Mouse (Mus musculus): ENCODE results near the gene Mex3a. TPM values are rescaled to one million over a fixed set of nuclear protein-coding genes. Genes with fewer than 3 reads are reported as not detected.

The Mex3a gene
- polyA plus RNA-seq, 1 experiment from 2014 or later = 44.4 TPM

- no peaks in the 10 kb centered on the region for H3K9me3 ChIP-seq (ENCODE audit: control insufficient read depth, low read length)
- H3K27me3 ChIP-seq (ENCODE audit: control insufficient read depth, insufficient read depth, low read length) = no peaks in the 10 kb centered on the region
- H3K4me3 ChIP-seq (ENCODE audit: low read depth, low read length) = no peak overlapping the region
- peaks cover 20% of the 10 kb centered on the region for H3K4me1 ChIP-seq (replicated peaks; ENCODE audit: control insufficient read depth, insufficient read depth, low read length)
- DNase-seq (ENCODE audit: low spot score) (no peak), ATAC-seq (replicated peaks; ENCODE audit: low FRiP score) (no peak)
- H3K4me2 ChIP-seq (ENCODE audit: low read depth, low read length, severe bottlenecking) = no peak overlapping the region
- H3K27ac ChIP-seq (ENCODE audit: low read depth, low read length) = no peak overlapping the region
- no peak overlapping the region for H3K9ac ChIP-seq (ENCODE audit: low read length)
- H3K36me3 ChIP-seq (ENCODE audit: control insufficient read depth, insufficient read depth, low read length) = peaks cover 3% of the 10 kb centered on the region; the same call in 1 of the 2 replicates
- 82% methylated on average over 11 of the region's 11 CpGs for WGBS
Measured at GRCm38 (mm10) chr3:88528646-88529045, 3.5 kb upstream of the Mex3a start.

DNA sequence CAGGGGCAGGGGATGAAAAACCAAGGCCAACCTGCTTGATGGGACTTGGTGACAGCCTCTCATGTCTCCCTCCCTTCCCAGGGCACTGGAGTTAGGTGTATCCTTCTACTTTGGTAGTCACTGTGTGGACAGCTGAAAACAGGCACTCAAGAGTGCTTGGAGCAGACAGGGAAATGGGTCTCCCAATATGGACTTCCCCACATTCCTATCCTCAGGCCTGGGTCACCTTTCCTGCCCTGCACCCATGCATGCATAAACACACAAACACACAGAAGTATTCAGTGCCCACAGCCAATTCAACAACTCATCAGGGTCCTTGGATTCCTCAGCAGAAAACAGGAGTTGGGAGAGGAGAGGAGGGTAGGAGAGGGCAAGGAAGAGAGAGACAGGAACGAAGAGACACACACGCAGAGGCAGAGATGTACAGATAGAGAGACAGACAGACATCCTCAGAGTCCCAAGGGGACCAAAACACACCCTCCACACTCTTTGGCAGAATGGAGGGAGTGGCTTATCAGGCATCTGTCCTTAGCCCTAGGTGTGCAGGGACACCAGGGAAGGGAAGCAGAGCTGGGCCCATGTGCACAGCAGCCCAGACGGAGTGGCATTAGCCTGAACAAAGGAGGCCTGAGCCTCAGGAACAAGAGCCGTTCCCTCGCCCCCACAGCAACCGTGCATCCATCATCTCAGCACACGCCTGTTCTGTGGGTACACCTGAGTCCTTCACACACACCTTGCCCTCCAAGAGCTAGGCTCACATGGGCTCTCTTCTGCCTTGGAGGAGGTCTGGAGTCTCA, 2.8 kb upstream of the Mex3a start:
- ATAC-seq (replicated peaks; ENCODE audit: low FRiP score) (no peak), DNase-seq (ENCODE audit: low spot score) (peak; percentile 62)
- Histone ChIP-seq H3K36me3 (ENCODE audit: control insufficient read depth, insufficient read depth, low read length) (peaks cover 3% of the 10 kb centered on the region; the same call in 1 of the 2 replicates), H3K4me3 (ENCODE audit: low read depth, low read length) (peak overlapping the region; percentile 96), H3K27me3 (ENCODE audit: control insufficient read depth, insufficient read depth, low read length) (no peaks in the 10 kb centered on the region), H3K9me3 (ENCODE audit: control insufficient read depth, low read length) (no peaks in the 10 kb centered on the region), H3K4me2 (ENCODE audit: low read depth, low read length, severe bottlenecking) (peak overlapping the region; percentile 91), H3K9ac (ENCODE audit: low read length) (peak overlapping the region; percentile 100), H3K4me1 (replicated peaks; ENCODE audit: control insufficient read depth, insufficient read depth, low read length) (peaks cover 20% of the 10 kb centered on the region), H3K27ac (ENCODE audit: low read depth, low read length) (peak overlapping the region; percentile 99)
- 26% methylated on average over 7 of the region's 7 CpGs for WGBS

- H3K27me3 ChIP-seq (ENCODE audit: control insufficient read depth, insufficient read depth, low read length) = no peaks in the 10 kb centered on the region
- WGBS = 2% methylated on average over 11 of the region's 11 CpGs
- no peaks in the 10 kb centered on the region for H3K9me3 ChIP-seq (ENCODE audit: control insufficient read depth, low read length)
- no peaks in the 10 kb centered on the region for H3K36me3 ChIP-seq (ENCODE audit: control insufficient read depth, insufficient read depth, low read length)
- peak overlapping the region; percentile 96 for H3K4me3 ChIP-seq (ENCODE audit: low read depth, low read length)
- H3K4me1 ChIP-seq (replicated peaks; ENCODE audit: control insufficient read depth, insufficient read depth, low read length) = peaks cover 26% of the 10 kb centered on the region
- H3K9ac ChIP-seq (ENCODE audit: low read length) = peak overlapping the region; percentile 100
- peak overlapping the region; percentile 91 for H3K4me2 ChIP-seq (ENCODE audit: low read depth, low read length, severe bottlenecking)
- ATAC-seq (replicated peaks; ENCODE audit: low FRiP score) (no peak), DNase-seq (ENCODE audit: low spot score) (peak; percentile 67)
- peak overlapping the region; percentile 99 for H3K27ac ChIP-seq (ENCODE audit: low read depth, low read length)
Measured at GRCm38 (mm10) chr3:88530082-88530864, 1.9 kb upstream of the Mex3a start.

- Histone ChIP-seq H3K27ac (ENCODE audit: low read depth, low read length) (peak overlapping the region; percentile 99), H3K9ac (ENCODE audit: low read length) (peak overlapping the region; percentile 100), H3K27me3 (ENCODE audit: control insufficient read depth, insufficient read depth, low read length) (no peaks in the 10 kb centered on the region), H3K4me3 (ENCODE audit: low read depth, low read length) (peak overlapping the region; percentile 96), H3K9me3 (ENCODE audit: control insufficient read depth, low read length) (no peaks in the 10 kb centered on the region), H3K36me3 (ENCODE audit: control insufficient read depth, insufficient read depth, low read length) (peaks cover 5% of the 10 kb centered on the region; the same call in 1 of the 2 replicates), H3K4me1 (replicated peaks; ENCODE audit: control insufficient read depth, insufficient read depth, low read length) (peaks cover 37% of the 10 kb centered on the region), H3K4me2 (ENCODE audit: low read depth, low read length, severe bottlenecking) (peak overlapping the region; percentile 91)
- WGBS = 1% methylated on average over 62 of the region's 63 CpGs
- peak; percentile 89 for ATAC-seq (replicated peaks; ENCODE audit: low FRiP score)
- peak; percentile 97 for DNase-seq (ENCODE audit: low spot score)
Measured at GRCm38 (mm10) chr3:88531348-88532298, 572 bp upstream of the Mex3a start.

GRCm38 (mm10) chr3:88532689-88533511, 705 bp downstream of the Mex3a start:
- no peaks in the 10 kb centered on the region for H3K27me3 ChIP-seq (ENCODE audit: control insufficient read depth, insufficient read depth, low read length)
- ATAC-seq (replicated peaks; ENCODE audit: low FRiP score) (peak; percentile 49), DNase-seq (ENCODE audit: low spot score) (peak; percentile 88)
- peak overlapping the region; percentile 96 for H3K4me3 ChIP-seq (ENCODE audit: low read depth, low read length)
- peak overlapping the region; percentile 99 for H3K27ac ChIP-seq (ENCODE audit: low read depth, low read length)
- H3K4me2 ChIP-seq (ENCODE audit: low read depth, low read length, severe bottlenecking) = peak overlapping the region; percentile 91
- peaks cover 7% of the 10 kb centered on the region; the same call in 1 of the 2 replicates for H3K36me3 ChIP-seq (ENCODE audit: control insufficient read depth, insufficient read depth, low read length)
- no peaks in the 10 kb centered on the region for H3K9me3 ChIP-seq (ENCODE audit: control insufficient read depth, low read length)
- peaks cover 45% of the 10 kb centered on the region for H3K4me1 ChIP-seq (replicated peaks; ENCODE audit: control insufficient read depth, insufficient read depth, low read length)
- H3K9ac ChIP-seq (ENCODE audit: low read length) = peak overlapping the region; percentile 100
- WGBS = 0% methylated on average over 40 of the region's 40 CpGs

DNA sequence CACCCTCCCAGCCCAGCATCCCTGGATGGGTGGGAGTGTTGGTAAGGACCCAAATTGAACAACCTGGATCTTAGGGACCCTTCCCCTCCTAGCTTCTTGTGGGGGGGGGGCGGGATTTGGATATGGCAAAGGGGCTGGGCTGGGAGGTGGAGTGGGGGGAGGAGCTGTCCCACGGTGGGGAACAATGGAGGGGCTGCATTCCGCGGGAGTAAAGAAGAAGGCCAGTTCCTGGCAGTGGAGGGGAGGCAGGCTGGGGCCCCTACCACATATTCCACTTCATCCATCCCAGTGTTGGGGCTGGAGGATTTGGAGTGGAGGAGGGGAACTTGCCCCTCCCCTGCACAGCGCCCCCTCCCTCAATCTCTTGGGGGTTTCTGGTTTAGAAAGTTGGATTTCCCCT, 1.5 kb downstream of the Mex3a start:
- H3K36me3 ChIP-seq (ENCODE audit: control insufficient read depth, insufficient read depth, low read length) = peaks cover 7% of the 10 kb centered on the region
- no peak for ATAC-seq (replicated peaks; ENCODE audit: low FRiP score)
- H3K4me1 ChIP-seq (replicated peaks; ENCODE audit: control insufficient read depth, insufficient read depth, low read length) = peaks cover 50% of the 10 kb centered on the region
- DNase-seq (ENCODE audit: low spot score) = no peak
- H3K4me2 ChIP-seq (ENCODE audit: low read depth, low read length, severe bottlenecking) = peak overlapping the region; percentile 91
- H3K27me3 ChIP-seq (ENCODE audit: control insufficient read depth, insufficient read depth, low read length) = no peaks in the 10 kb centered on the region
- 2% methylated on average over 5 of the region's 5 CpGs for WGBS
- H3K4me3 ChIP-seq (ENCODE audit: low read depth, low read length) = peak overlapping the region; percentile 96
- peak overlapping the region; percentile 100 for H3K9ac ChIP-seq (ENCODE audit: low read length)
- H3K27ac ChIP-seq (ENCODE audit: low read depth, low read length) = peak overlapping the region; percentile 99
- H3K9me3 ChIP-seq (ENCODE audit: control insufficient read depth, low read length) = no peaks in the 10 kb centered on the region

DNA sequence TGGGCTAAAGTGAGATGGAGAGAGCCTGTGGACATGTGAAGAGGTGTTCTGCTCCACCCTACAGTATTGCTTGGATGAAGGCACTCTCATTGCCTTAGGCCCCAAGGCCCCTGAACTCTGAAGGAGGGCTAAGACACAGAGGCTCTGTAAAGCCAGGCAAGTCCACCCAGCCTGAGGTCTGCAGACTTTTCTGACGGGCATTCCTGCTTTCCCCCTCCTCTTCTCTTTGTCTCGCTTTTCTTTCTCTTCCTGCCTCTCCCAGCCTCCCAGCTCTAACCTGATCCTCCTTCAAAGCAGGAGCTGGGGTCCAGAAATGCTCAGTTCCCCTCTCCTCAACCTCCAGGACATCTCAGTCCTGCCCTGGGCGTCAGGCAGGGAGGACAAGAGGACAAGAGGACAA, 2.8 kb downstream of the Mex3a start:
- Histone ChIP-seq H3K4me2 (ENCODE audit: low read depth, low read length, severe bottlenecking) (peak overlapping the region; percentile 91), H3K27me3 (ENCODE audit: control insufficient read depth, insufficient read depth, low read length) (no peaks in the 10 kb centered on the region), H3K9ac (ENCODE audit: low read length) (peak overlapping the region; percentile 100), H3K9me3 (ENCODE audit: control insufficient read depth, low read length) (no peaks in the 10 kb centered on the region), H3K4me1 (replicated peaks; ENCODE audit: control insufficient read depth, insufficient read depth, low read length) (peaks cover 50% of the 10 kb centered on the region), H3K27ac (ENCODE audit: low read depth, low read length) (peak overlapping the region; percentile 99; the same call in 1 of the 2 replicates), H3K4me3 (ENCODE audit: low read depth, low read length) (peak overlapping the region; percentile 96), H3K36me3 (ENCODE audit: control insufficient read depth, insufficient read depth, low read length) (peaks cover 7% of the 10 kb centered on the region)
- DNase-seq (ENCODE audit: low spot score) = no peak
- no peak for ATAC-seq (replicated peaks; ENCODE audit: low FRiP score)
- WGBS = 0% methylated on average over 3 of the region's 3 CpGs

All from forebrain, embryonic 11.5 days (tissue).